Mouse (Mus musculus) forebrain, embryonic 10.5 days (tissue): ENCODE data around the gene Egln1. TPM values are rescaled to one million over a fixed set of nuclear protein-coding genes. Genes with fewer than 3 reads are reported as not detected.

Source experiments
- DNase-seq: peaks from one replicate; pipeline ENCODE4 v3.0.0-alpha.2; 2017; ENCODE audit warnings: low spot score; ENCODE audit errors: extremely low spot score
- H3K27ac ChIP-seq: fragments of 300-500 bp; sonication (generic); 2 replicates; pipeline ENCODE4 v1.5.1; 2016; ENCODE audit warnings: mild to moderate bottlenecking
- H3K27me3 ChIP-seq: fragments of 300-500 bp; sonication (generic); 2 replicates; pipeline ENCODE4 v1.6.1; 2016; ENCODE audit warnings: mild to moderate bottlenecking; ENCODE audit not compliant: poor library complexity, severe bottlenecking
- H3K36me3 ChIP-seq: fragments of 300-500 bp; sonication (generic); replicated peaks from 2 replicates; pipeline ENCODE4 v1.6.1; 2016; ENCODE audit warnings: mild to moderate bottlenecking, moderate library complexity
- H3K4me1 ChIP-seq: fragments of 300-500 bp; sonication (generic); 2 replicates; pipeline ENCODE4 v1.6.1; 2016
- H3K4me3 ChIP-seq: fragments of 300-500 bp; sonication (generic); 2 replicates; pipeline ENCODE4 v1.5.1; 2016; ENCODE audit warnings: mild to moderate bottlenecking, moderate library complexity
- H3K9me3 ChIP-seq: fragments of 300-500 bp; sonication (generic); 2 replicates; pipeline ENCODE4 v1.6.1; 2016; ENCODE audit warnings: mild to moderate bottlenecking, moderate library complexity
- WGBS: fragments of 180-500 bp; shearing (Covaris S2); methylation state at CpG from one replicate; pipeline ENCODE4 v1.1.7; 2016; 5-methylcytosine and 5-hydroxymethylcytosine counted together
- polyA plus RNA-seq: library from polyadenylated mRNA; unstranded; fragments of >200 nt; fragmentation: Nextera tagmentation; extraction: Ambion mirVana; gene quantifications from 2 replicates; pipeline ENCODE4 v1.2.1, GENCODE M21; 2016

Egln1 gene
- polyA plus RNA-seq, 1 experiment from 2014 or later, result 12.8 TPM

GRCm38 (mm10) chr8:124963246-124963645, 14.1 kb upstream of the Egln1 start:
- DNase-seq, result no peak
- Histone ChIP-seq H3K4me3 (no peak overlapping the region), H3K9me3 (no peaks in the 10 kb centered on the region), H3K4me1 (peaks cover 21% of the 10 kb centered on the region), H3K27me3 (no peaks in the 10 kb centered on the region), H3K27ac (no peak overlapping the region), H3K36me3 (no peaks in the 10 kb centered on the region)
- 92% methylated on average over 5 of the region's 5 CpGs for WGBS

DNA sequence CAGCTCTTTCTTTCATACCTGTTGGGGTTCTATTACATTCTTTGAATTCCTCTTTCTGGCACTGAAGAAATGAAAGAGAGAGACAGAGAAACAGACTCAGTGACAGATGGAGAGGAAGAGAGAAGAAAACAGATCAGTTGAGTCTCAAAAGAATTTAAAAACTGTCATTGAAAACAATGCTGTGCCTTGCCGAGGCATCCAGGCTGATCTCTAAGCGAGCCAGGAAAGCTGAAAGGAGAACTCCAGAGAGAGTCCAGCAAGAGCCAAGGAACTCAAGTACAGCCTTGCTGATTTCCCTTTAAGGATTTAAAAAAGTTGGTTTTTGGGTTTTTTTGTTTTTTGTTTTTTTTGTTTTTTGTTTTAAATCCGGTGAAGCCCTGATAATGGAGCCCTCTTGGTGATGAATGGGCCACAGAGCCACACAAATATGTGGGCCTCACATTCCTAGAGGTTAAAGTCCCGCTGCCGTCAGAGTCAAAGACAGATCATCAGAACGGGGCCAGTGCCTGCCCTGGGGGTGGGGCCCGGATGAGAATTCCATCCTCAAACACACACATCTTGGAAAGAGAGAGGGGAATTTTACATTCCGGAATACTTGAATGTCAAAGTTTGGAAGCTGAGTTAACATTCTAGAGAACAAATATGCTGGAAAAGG, 11.2 kb upstream of the Egln1 start:
- 34% methylated on average over 8 of the region's 8 CpGs for WGBS
- H3K27ac ChIP-seq, result peak overlapping the region; percentile 56
- H3K36me3 ChIP-seq, result no peaks in the 10 kb centered on the region
- no peak for DNase-seq
- no peaks in the 10 kb centered on the region for H3K27me3 ChIP-seq
- H3K9me3 ChIP-seq, result no peaks in the 10 kb centered on the region
- H3K4me3 ChIP-seq, result no peak overlapping the region
- H3K4me1 ChIP-seq, result peaks cover 21% of the 10 kb centered on the region

- peak overlapping the region; percentile 56 for H3K27ac ChIP-seq
These were observed 10.5 kb upstream of the Egln1 start for GRCm38 (mm10) chr8:124959462-124960225.

GRCm38 (mm10) chr8:124954572-124955082, 5.5 kb upstream of the Egln1 start:
- Histone ChIP-seq H3K4me1 (peaks cover 23% of the 10 kb centered on the region), H3K9me3 (no peaks in the 10 kb centered on the region), H3K27me3 (no peaks in the 10 kb centered on the region), H3K36me3 (no peaks in the 10 kb centered on the region), H3K27ac (no peak overlapping the region), H3K4me3 (no peak overlapping the region)
- DNase-seq, result no peak
- WGBS, result 85% methylated on average over 8 of the region's 8 CpGs

More at GRCm38 (mm10) chr8:124959462-124960225, 10.5 kb upstream of the Egln1 start:
- no peak for DNase-seq
- H3K4me3 ChIP-seq, result no peak overlapping the region
- no peaks in the 10 kb centered on the region for H3K9me3 ChIP-seq
- 73% methylated on average over 8 of the region's 8 CpGs for WGBS
- no peaks in the 10 kb centered on the region for H3K36me3 ChIP-seq
- peaks cover 21% of the 10 kb centered on the region for H3K4me1 ChIP-seq
- no peaks in the 10 kb centered on the region for H3K27me3 ChIP-seq

DNA sequence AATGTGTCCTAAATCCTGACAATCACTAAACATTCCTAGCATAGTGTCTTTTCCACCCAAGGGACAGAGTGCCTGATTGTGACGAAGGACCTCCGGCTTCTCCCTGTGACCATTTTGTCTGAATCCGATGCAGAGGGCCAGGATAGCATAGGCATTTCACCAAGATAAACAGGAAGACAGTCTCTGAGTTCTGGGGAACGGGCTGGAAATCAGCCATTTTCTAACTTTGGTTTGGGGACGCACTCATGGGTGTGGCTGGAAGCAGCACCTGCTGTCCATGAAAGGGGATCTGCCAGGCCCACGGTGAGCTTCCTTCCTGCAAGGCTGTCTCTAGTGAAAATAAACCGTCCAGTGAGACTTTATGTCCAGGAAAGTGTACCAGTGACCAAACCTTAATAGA, 4.1 kb upstream of the Egln1 start:
- WGBS, result 90% methylated on average over 7 of the region's 7 CpGs
- H3K27me3 ChIP-seq, result no peaks in the 10 kb centered on the region
- H3K4me3 ChIP-seq, result no peak overlapping the region
- peaks cover 18% of the 10 kb centered on the region for H3K4me1 ChIP-seq
- no peak overlapping the region for H3K27ac ChIP-seq
- H3K36me3 ChIP-seq, result no peaks in the 10 kb centered on the region
- no peak for DNase-seq
- H3K9me3 ChIP-seq, result no peaks in the 10 kb centered on the region

GRCm38 (mm10) chr8:124950865-124951264, 1.7 kb upstream of the Egln1 start:
- DNase-seq, result no peak
- peaks cover 36% of the 10 kb centered on the region for H3K4me1 ChIP-seq
- 88% methylated on average over 2 of the region's 2 CpGs for whole genome bisulfite sequencing
- H3K36me3 ChIP-seq, result no peaks in the 10 kb centered on the region
- 0 out of 2 replicates have a peak overlapping the region, but pooled peaks have one; percentile 98 for H3K27ac ChIP-seq
- H3K9me3 ChIP-seq, result no peaks in the 10 kb centered on the region
- peak overlapping the region; percentile 84 for H3K4me3 ChIP-seq
- no peaks in the 10 kb centered on the region for H3K27me3 ChIP-seq

DNA sequence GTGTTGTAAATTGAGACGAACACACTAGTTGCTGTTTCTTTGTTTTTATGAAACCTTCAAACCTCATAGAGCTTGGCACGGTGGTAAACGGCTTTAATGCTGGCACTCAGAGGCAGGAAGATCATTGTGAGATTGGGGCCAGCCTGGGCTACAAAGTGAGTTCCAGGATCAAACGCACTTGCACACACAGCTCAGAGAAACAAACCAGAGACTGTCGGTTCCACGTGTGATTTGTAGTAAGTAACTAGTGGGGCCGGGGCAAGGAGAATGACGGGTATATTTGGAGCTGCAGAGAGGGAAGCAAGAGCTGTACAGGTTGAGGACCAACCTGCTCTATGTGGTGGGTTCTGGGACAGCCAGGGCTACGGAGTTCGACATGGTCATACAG, 939 bp upstream of the Egln1 start:
- DNase-seq, result peak; percentile 24
- 51% methylated on average over 10 of the region's 10 CpGs for WGBS
- Histone ChIP-seq H3K27me3 (no peaks in the 10 kb centered on the region), H3K36me3 (peaks cover 5% of the 10 kb centered on the region; the same call in 1 of the 2 replicates), H3K4me3 (peak overlapping the region; percentile 84), H3K9me3 (no peaks in the 10 kb centered on the region), H3K27ac (peak overlapping the region; percentile 98), H3K4me1 (peaks cover 44% of the 10 kb centered on the region)

DNA sequence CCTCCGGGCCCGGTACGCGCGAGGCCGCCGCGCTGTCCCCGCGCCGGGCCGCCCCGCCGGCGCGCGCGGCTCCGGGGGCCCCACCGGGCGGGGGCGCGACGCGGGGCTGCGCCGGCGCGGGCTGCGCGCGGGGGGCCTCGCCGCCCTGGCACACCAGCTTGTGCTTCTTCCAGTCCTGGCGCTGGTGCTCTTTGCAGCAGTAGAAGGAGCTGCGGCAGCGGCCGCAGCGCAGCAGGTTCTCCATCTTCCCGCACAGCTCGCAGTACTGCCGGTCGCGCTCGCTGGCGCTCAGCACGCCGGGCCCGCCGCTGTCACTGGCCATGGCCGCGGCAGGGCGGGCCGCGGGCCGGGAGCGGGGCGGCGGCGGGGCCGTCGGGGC, 402 bp downstream of the Egln1 start:
- DNase-seq, result peak; percentile 39
- peak overlapping the region; percentile 98 for H3K27ac ChIP-seq
- H3K36me3 ChIP-seq, result peaks cover 17% of the 10 kb centered on the region
- H3K4me1 ChIP-seq, result peaks cover 54% of the 10 kb centered on the region
- H3K27me3 ChIP-seq, result no peaks in the 10 kb centered on the region
- peak overlapping the region; percentile 84 for H3K4me3 ChIP-seq
- no peaks in the 10 kb centered on the region for H3K9me3 ChIP-seq
- 4% methylated on average over 62 of the region's 62 CpGs for WGBS

GRCm38 (mm10) chr8:124947865-124948732, 1.0 kb downstream of the Egln1 start:
- peak overlapping the region; percentile 84 for H3K4me3 ChIP-seq
- peaks cover 60% of the 10 kb centered on the region for H3K4me1 ChIP-seq
- under 1% methylated on average over 67 of the region's 67 CpGs for WGBS
- H3K27ac ChIP-seq, result peak overlapping the region; percentile 98
- H3K9me3 ChIP-seq, result no peaks in the 10 kb centered on the region
- no peaks in the 10 kb centered on the region for H3K27me3 ChIP-seq
- H3K36me3 ChIP-seq, result peaks cover 21% of the 10 kb centered on the region
- DNase-seq, result peak; percentile 64

DNA sequence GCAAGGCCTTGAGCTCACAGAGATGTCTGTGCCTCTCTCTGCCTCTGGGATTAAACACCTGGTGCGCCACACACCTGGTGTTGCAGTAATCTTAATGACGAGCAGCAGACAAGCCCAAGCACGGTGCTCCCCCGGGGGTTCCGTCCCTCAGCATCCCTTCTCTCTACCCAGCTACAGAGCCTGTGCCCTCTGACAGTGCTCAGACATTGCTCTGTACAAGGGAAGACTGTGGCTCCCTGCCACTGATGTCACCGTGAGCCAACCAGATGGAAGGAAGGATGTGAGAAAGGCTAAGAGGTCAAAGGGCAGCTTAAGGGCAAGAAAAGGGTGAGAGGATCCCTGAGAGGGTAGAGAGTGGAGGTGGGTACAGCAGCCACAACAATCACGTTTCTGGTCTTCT, 4.7 kb downstream of the Egln1 start:
- no peak for DNase-seq
- Histone ChIP-seq H3K27me3 (no peaks in the 10 kb centered on the region), H3K4me1 (peaks cover 44% of the 10 kb centered on the region), H3K9me3 (no peaks in the 10 kb centered on the region), H3K27ac (no peak overlapping the region), H3K36me3 (peaks cover 55% of the 10 kb centered on the region), H3K4me3 (peak overlapping the region; percentile 8; the same call in 1 of the 2 replicates)
- 50% methylated on average over 7 of the region's 7 CpGs for WGBS

DNA sequence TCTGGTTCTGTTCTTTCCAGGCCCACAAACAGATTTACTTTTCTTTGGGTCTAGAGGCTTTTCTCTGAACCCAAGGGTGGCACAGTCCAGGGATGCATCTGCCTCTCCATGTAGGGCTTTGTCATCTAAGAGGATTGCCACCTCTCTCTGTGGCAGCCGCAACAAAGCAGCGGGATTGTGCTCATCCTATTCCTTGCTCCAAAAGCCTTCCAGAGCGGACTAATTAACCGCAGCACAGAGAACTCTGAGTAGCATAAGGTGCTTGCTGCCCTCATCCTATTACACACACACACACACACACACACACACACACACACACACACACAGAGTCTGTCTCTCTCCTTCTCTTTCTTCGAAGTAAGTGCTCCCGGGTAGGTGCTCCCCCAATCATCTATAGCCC, 5.3 kb downstream of the Egln1 start:
- no peaks in the 10 kb centered on the region for H3K27me3 ChIP-seq
- peaks cover 44% of the 10 kb centered on the region for H3K4me1 ChIP-seq
- H3K9me3 ChIP-seq, result no peaks in the 10 kb centered on the region
- H3K4me3 ChIP-seq, result no peak overlapping the region
- 86% methylated on average over 6 of the region's 6 CpGs for WGBS
- DNase-seq, result no peak
- H3K36me3 ChIP-seq, result peaks cover 61% of the 10 kb centered on the region
- no peak overlapping the region for H3K27ac ChIP-seq

- Histone ChIP-seq H3K4me3 (no peak overlapping the region), H3K36me3 (peaks cover 67% of the 10 kb centered on the region), H3K27ac (no peak overlapping the region), H3K9me3 (no peaks in the 10 kb centered on the region; the same call in 1 of the 2 replicates), H3K27me3 (no peaks in the 10 kb centered on the region), H3K4me1 (no peaks in the 10 kb centered on the region)
- WGBS, result 94% methylated on average over 4 of the region's 4 CpGs
- DNase-seq, result no peak
These were observed 11.8 kb downstream of the Egln1 start for GRCm38 (mm10) chr8:124937293-124937692.
